Mouse (Mus musculus): ENCODE results near the gene Arl16. TPM values are rescaled to one million over a fixed set of nuclear protein-coding genes. Genes with fewer than 3 reads are reported as not detected.

Gene Arl16
- polyA plus RNA-seq, 1 experiment from 2014 or later, result 63.6 TPM

DNA sequence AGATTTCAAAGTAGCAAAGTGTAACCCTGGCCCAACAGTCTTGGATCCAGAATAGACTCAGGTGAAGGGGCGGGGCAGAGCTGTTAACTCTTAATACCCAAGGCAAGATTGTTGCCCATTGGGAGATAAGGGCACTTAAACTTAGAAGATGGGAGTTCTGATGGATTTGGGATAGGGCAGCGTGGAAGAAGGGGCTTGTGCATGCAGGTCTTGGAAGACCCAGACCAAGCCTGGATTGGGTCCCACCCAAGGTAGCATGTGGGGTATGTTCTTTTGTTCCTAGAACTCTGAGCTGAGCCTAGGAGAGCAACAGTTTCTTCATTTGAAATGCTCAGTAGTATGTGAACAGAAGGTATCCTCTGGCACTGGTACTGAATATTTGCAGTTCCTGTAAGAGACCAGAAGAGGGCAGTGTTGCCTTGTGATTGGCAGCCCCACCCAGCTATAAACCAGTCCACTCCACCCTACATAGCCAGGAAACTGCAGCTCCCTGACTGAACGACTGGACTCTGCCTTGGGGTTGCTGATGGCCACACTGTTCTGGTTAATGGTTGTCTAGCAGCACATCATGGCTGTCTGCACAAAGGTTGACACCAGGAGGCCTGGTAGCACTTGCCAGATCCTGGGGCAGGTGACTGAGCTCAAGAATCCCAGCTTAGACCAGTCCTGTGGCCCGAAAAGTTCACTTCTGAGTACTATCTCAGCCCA lies 21.8 kb upstream of the Arl16 start:
- 62% methylated on average over 4 of the region's 4 CpGs for WGBS
- Histone ChIP-seq H3K27me3 (replicated peaks) (no peaks in the 10 kb centered on the region), H3K4me2 (replicated peaks) (no peak overlapping the region), H3K9ac (no peak overlapping the region), H3K27ac (no peak overlapping the region), H3K4me1 (peaks cover 40% of the 10 kb centered on the region), H3K4me3 (no peak overlapping the region), H3K9me3 (no peaks in the 10 kb centered on the region), H3K36me3 (peaks cover 31% of the 10 kb centered on the region)
- no peak for ATAC-seq (ENCODE audit: low FRiP score, low read depth)

- H3K9ac ChIP-seq, result no peak overlapping the region
- H3K4me2 ChIP-seq (replicated peaks), result no peak overlapping the region
- ATAC-seq (ENCODE audit: low FRiP score, low read depth), result no peak
- H3K4me1 ChIP-seq, result peaks cover 46% of the 10 kb centered on the region
- 81% methylated on average over 4 of the region's 4 CpGs for WGBS
- H3K27me3 ChIP-seq (replicated peaks), result no peaks in the 10 kb centered on the region
- H3K9me3 ChIP-seq, result no peaks in the 10 kb centered on the region
- no peak overlapping the region for H3K4me3 ChIP-seq
- no peak overlapping the region for H3K27ac ChIP-seq
- H3K36me3 ChIP-seq, result peaks cover 33% of the 10 kb centered on the region
Measured at GRCm38 (mm10) chr11:120488516-120488915, 21.1 kb upstream of the Arl16 start.

DNA sequence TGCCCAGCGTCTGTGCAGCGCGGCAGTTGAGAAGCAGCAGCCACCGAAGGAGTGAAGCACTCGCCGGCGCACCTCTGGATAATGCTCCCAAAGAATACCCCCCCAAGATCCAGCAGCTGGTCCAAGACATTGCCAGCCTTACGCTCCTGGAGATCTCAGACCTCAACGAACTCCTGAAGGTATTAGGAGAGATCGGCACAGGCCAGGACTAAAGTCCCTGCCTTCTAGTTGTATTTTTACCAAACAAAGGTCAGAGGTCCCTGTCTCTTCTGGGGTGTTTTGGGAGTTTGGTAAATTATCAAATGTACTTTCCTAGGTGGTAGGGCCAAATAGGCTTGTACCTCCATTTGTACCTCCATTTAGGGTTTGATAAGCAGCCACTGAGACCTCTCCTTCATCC lies 17.8 kb upstream of the Arl16 start:
- Histone ChIP-seq H3K27ac (no peak overlapping the region), H3K36me3 (peaks cover 62% of the 10 kb centered on the region), H3K4me3 (peak overlapping the region; percentile 98), H3K4me2 (replicated peaks) (peak overlapping the region; percentile 92), H3K9ac (peak overlapping the region; percentile 83), H3K9me3 (no peaks in the 10 kb centered on the region), H3K27me3 (replicated peaks) (no peaks in the 10 kb centered on the region), H3K4me1 (peaks cover 19% of the 10 kb centered on the region)
- no peak for ATAC-seq (ENCODE audit: low FRiP score, low read depth)
- WGBS, result 9% methylated on average over 10 of the region's 10 CpGs

DNA sequence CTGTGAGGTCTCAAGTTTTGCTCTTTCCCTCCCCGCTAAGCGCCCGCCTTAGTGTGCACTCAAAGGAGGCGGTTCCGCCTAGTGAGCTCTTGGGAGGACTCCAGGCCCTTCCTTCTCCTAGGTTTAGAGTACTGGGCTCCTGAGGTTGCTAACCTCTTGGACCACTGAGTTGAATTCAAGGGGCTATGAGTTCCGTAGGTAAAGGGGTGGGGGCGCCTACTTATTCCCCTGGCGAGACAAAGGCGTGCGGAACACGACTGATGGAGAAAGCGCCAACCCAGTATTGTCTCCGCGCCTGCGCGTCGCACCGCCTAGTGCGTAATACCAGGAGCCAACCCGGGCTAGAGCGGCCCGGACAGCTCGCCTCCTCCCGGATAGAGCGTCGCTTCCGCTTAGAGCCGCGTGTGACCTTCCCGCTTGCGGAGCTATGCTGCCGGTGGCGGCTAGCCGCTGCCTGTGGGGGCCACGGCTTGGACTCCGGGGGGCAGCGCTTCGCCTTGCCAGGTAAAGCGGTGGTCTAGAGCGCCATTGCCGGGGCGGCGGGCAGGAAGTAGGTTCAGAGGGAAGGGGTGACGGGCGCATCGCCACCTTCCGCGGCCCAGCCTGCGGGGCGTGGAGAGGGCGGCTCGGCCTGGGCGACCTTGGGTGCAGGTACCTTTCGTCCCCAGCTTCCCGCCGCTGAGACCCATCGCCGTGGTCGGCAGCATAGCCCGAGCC lies 17.0 kb upstream of the Arl16 start, which contains the start of gene Mrpl12:
TSS of gene Mrpl12 (plus strand) at position 349 of the 717 bp plus-strand sequence.
- peaks cover 19% of the 10 kb centered on the region for H3K4me1 ChIP-seq
- no peaks in the 10 kb centered on the region for H3K9me3 ChIP-seq
- peak within 1 kb of the TSS; percentile 92 for H3K4me2 ChIP-seq (replicated peaks)
- peak within 1 kb of the TSS; percentile 98 for H3K4me3 ChIP-seq
- under 1% methylated on average over 60 of the region's 60 CpGs for WGBS
- H3K27ac ChIP-seq, result peak within 1 kb of the TSS; percentile 66
- peaks cover 71% of the 10 kb centered on the region for H3K36me3 ChIP-seq
- H3K27me3 ChIP-seq (replicated peaks), result no peaks in the 10 kb centered on the region
- peak; percentile 92 for ATAC-seq (ENCODE audit: low FRiP score, low read depth)
- H3K9ac ChIP-seq, result peak within 1 kb of the TSS; percentile 83

DNA sequence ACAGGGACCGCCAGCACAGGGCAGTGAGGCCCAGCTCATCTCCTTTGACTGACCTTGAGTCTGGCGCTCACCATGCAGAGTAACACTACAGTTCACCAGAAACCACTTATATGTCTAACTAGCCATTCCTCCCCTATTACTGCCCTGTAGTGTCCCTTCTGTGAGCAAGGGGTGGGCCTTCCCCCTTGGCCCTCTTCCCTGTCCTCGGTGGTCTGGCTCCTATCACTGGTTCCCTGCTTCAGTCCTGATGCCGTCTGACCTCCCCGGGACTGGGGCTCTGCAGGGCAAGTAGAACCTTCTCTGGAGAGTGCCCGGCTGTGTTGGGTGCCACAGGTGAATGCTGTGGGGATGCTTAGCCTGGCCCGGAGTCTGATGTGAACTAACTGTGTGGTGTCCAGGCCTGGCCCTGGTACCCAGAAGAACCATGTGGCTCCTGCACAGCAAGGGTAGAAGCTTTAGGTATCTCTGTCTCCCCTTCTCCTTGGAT lies 16.1 kb upstream of the Arl16 start:
- Histone ChIP-seq H3K9me3 (no peaks in the 10 kb centered on the region), H3K4me3 (peak overlapping the region; percentile 98; the same call in 1 of the 2 replicates), H3K4me1 (peaks cover 19% of the 10 kb centered on the region), H3K27me3 (replicated peaks) (no peaks in the 10 kb centered on the region), H3K9ac (peak overlapping the region; percentile 83), H3K27ac (no peak overlapping the region), H3K4me2 (replicated peaks) (peak overlapping the region; percentile 92), H3K36me3 (peaks cover 75% of the 10 kb centered on the region)
- 93% methylated on average over 7 of the region's 7 CpGs for WGBS
- ATAC-seq (ENCODE audit: low FRiP score, low read depth), result no peak

DNA sequence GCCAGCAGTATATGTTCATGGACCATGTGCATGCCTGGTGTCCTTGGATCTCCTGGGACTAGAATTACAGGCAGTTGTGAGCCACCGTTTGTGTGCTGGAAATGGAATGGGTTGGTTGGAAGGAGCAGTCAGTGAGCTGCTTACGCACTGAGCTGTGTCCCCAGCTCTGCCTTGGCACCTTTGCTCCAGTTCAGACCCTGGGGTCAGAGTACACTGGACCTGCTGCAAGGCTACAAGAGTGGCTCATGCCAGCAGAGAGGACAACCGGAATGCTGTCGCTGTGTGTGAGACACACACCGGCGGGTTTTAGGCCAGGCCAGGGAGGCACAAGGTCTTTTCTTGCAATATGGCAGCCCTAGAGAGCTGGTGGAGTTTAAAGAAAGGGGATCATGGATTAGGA lies 4.6 kb upstream of the Arl16 start:
- H3K4me3 ChIP-seq, result no peak overlapping the region
- WGBS, result 96% methylated on average over 6 of the region's 6 CpGs
- H3K27ac ChIP-seq, result no peak overlapping the region
- H3K4me2 ChIP-seq (replicated peaks), result no peak overlapping the region
- no peaks in the 10 kb centered on the region for H3K27me3 ChIP-seq (replicated peaks)
- H3K9me3 ChIP-seq, result no peaks in the 10 kb centered on the region
- H3K4me1 ChIP-seq, result peaks cover 10% of the 10 kb centered on the region
- peaks cover 77% of the 10 kb centered on the region for H3K36me3 ChIP-seq
- no peak for ATAC-seq (ENCODE audit: low FRiP score, low read depth)
- no peak overlapping the region for H3K9ac ChIP-seq

- Histone ChIP-seq H3K4me1 (peaks cover 25% of the 10 kb centered on the region), H3K4me2 (replicated peaks) (peak overlapping the region; percentile 95), H3K9ac (peak overlapping the region; percentile 80), H3K27ac (no peak overlapping the region), H3K4me3 (peak overlapping the region; percentile 92), H3K27me3 (replicated peaks) (no peaks in the 10 kb centered on the region), H3K36me3 (peaks cover 60% of the 10 kb centered on the region), H3K9me3 (no peaks in the 10 kb centered on the region)
- 1% methylated on average over 33 of the region's 33 CpGs for WGBS
- peak; percentile 73 for ATAC-seq (ENCODE audit: low FRiP score, low read depth)
Measured at GRCm38 (mm10) chr11:120467736-120468092, 307 bp upstream of the Arl16 start.

- ATAC-seq (ENCODE audit: low FRiP score, low read depth), result no peak
Measured at GRCm38 (mm10) chr11:120465521-120465920, 1.9 kb downstream of the Arl16 start.

GRCm38 (mm10) chr11:120464365-120464764 lies 3.0 kb downstream of the Arl16 start:
- Histone ChIP-seq H3K4me2 (replicated peaks) (no peak overlapping the region), H3K4me1 (peaks cover 25% of the 10 kb centered on the region), H3K4me3 (no peak overlapping the region), H3K36me3 (peaks cover 56% of the 10 kb centered on the region), H3K9me3 (no peaks in the 10 kb centered on the region), H3K9ac (no peak overlapping the region), H3K27me3 (replicated peaks) (no peaks in the 10 kb centered on the region), H3K27ac (no peak overlapping the region)
- no peak for ATAC-seq (ENCODE audit: low FRiP score, low read depth)
- WGBS, result 92% methylated on average over 5 of the region's 5 CpGs

More at GRCm38 (mm10) chr11:120465521-120465920, 1.9 kb downstream of the Arl16 start:
- H3K4me3 ChIP-seq, result 0 out of 2 replicates have a peak overlapping the region, but pooled peaks have one; percentile 92
- peaks cover 25% of the 10 kb centered on the region for H3K4me1 ChIP-seq
- no peaks in the 10 kb centered on the region for H3K27me3 ChIP-seq (replicated peaks)
- no peaks in the 10 kb centered on the region for H3K9me3 ChIP-seq
- 95% methylated on average over 4 of the region's 4 CpGs for WGBS
- H3K4me2 ChIP-seq (replicated peaks), result peak overlapping the region; percentile 95
- H3K27ac ChIP-seq, result no peak overlapping the region
- H3K9ac ChIP-seq, result no peak overlapping the region
- peaks cover 60% of the 10 kb centered on the region for H3K36me3 ChIP-seq

DNA sequence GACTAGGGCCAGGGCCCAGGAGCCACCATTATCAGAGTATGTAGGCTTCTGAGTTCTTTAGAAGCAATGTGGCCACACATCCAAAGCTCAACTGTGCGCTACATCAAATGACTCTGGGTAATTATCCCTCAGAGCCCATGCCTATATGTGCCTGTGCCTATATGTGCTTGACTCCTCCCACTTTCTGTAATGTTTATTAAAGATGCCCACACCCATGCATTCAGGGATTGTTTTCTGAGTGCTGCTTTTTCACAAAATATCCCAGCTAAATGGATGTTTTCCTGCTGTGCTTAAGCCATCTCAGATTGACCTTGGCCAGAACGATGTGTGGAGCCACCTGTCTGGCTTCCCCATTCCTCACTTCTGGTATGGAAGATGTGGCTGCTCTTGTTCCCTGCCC lies 3.9 kb downstream of the Arl16 start:
- no peak for ATAC-seq (ENCODE audit: low FRiP score, low read depth)
- Histone ChIP-seq H3K9me3 (no peaks in the 10 kb centered on the region), H3K4me3 (no peak overlapping the region), H3K9ac (no peak overlapping the region), H3K27ac (no peak overlapping the region), H3K27me3 (replicated peaks) (no peaks in the 10 kb centered on the region), H3K36me3 (peaks cover 53% of the 10 kb centered on the region), H3K4me1 (peaks cover 23% of the 10 kb centered on the region), H3K4me2 (replicated peaks) (no peak overlapping the region)
- WGBS, result 96% methylated on average over 2 of the region's 2 CpGs

- peak overlapping the region; percentile 93 for H3K4me3 ChIP-seq
- peaks cover 41% of the 10 kb centered on the region for H3K36me3 ChIP-seq
- H3K27me3 ChIP-seq (replicated peaks), result no peaks in the 10 kb centered on the region
- no peak overlapping the region for H3K27ac ChIP-seq
- H3K4me2 ChIP-seq (replicated peaks), result peak overlapping the region; percentile 95
- peaks cover 16% of the 10 kb centered on the region; the same call in 1 of the 2 replicates for H3K4me1 ChIP-seq
- 72% methylated on average over 6 of the region's 6 CpGs for WGBS
- no peaks in the 10 kb centered on the region for H3K9me3 ChIP-seq
- ATAC-seq (ENCODE audit: low FRiP score, low read depth), result no peak
- H3K9ac ChIP-seq, result peak overlapping the region; percentile 95
Measured at GRCm38 (mm10) chr11:120458847-120459597, 8.4 kb downstream of the Arl16 start.

Data from neural tube, embryonic 12.5 days (tissue).